Mouse (Mus musculus): Measurements from ENCODE around the gene Abhd16a.

DNA sequence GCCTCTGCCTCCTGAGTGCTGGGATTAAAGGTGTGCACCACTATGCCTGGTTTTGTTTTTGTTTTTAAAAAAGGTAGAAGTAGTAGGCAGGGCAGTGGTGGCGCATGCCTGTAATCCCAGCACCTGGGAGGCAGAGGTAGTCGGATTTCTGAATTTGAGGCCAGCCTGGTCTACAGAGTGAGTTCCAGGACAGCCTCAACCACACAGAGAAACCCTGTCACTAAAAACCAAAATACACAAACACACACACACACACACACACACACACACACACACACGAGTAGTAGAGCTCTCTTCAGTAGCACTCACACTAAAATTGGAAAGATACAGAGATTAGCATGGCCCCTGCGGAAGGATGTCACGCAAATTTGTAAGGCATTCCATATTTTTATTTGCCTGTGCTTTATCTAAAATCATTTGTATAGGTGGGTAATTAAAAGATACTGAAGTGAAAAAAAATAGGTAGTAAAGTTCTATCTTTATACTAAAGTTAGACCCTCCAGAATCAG is 40.1 kb upstream of the Abhd16a start:
- TF ChIP-seq CTCF (IDR thresholded peaks at IDR 0.05; ENCODE audit: low read depth, low read length) (no peak), POLR2A (IDR thresholded peaks at IDR 0.05; ENCODE audit: extremely low read depth, insufficient read depth, low read length) (no peak)

All from liver, adult 2 months (tissue).